Mouse (Mus musculus) lung, adult 2 months (tissue): Measurements from ENCODE around the gene Mgat5.

Experiments used
- CTCF ChIP-seq: fragments of 200-500 bp; IDR thresholded peaks from 2 replicates; pipeline ENCODE4 v1.5.1; 2011; ENCODE audit warnings: mild to moderate bottlenecking, low read length, control low read depth; ENCODE audit not compliant: insufficient read depth
- POLR2A ChIP-seq: fragments of 200-500 bp; IDR thresholded peaks from 2 replicates; pipeline ENCODE4 v1.6.1; 2011; ENCODE audit warnings: low read depth, mild to moderate bottlenecking, control low read depth, low read length, borderline replicate concordance; ENCODE audit errors: extremely low read depth

- no peak for TF ChIP-seq CTCF
- no peak for TF ChIP-seq POLR2A
Measured at GRCm38 (mm10) chr1:127513664-127514063, 308.8 kb downstream of the Mgat5 start.
